Mouse (Mus musculus): ENCODE measurements around the gene Gm21973. TPM values are rescaled to one million over a fixed set of nuclear protein-coding genes. Genes with fewer than 3 reads are reported as not detected.

The Gm21973 gene
- not detected in 2 replicates for polyA plus RNA-seq (2016; fragmentation: Nextera tagmentation; extraction: Ambion mirVana)

- no peaks in the 10 kb centered on the region for H3K9me3 ChIP-seq
- 92% methylated on average over 2 of the region's 2 CpGs for WGBS
- DNase-seq (ENCODE audit: low spot score), result no peak
- H3K4me3 ChIP-seq, result no peak within 1 kb of the TSS
- no peaks in the 10 kb centered on the region for H3K4me1 ChIP-seq
- no peak within 1 kb of the TSS for H3K27ac ChIP-seq (replicated peaks)
- H3K27me3 ChIP-seq (replicated peaks; ENCODE audit: low read depth, poor library complexity, severe bottlenecking), result no peaks in the 10 kb centered on the region
- no peaks in the 10 kb centered on the region for H3K36me3 ChIP-seq (replicated peaks)
Measured at GRCm38 (mm10) chr15:10325080-10325479, at the start of gene Gm21973. TSS of gene Gm21973 (plus strand) at chr15:10325380.

GRCm38 (mm10) chr15:10276386-10276785 lies 48.8 kb upstream of the Gm21973 start:
- Histone ChIP-seq H3K27ac (replicated peaks) (no peak overlapping the region), H3K36me3 (replicated peaks) (no peaks in the 10 kb centered on the region), H3K4me3 (no peak overlapping the region), H3K27me3 (replicated peaks; ENCODE audit: low read depth, poor library complexity, severe bottlenecking) (no peaks in the 10 kb centered on the region), H3K9me3 (no peaks in the 10 kb centered on the region), H3K4me1 (no peaks in the 10 kb centered on the region)
- no peak for DNase-seq (ENCODE audit: low spot score)

- DNase-seq (ENCODE audit: low spot score), result no peak
- no peak overlapping the region for H3K27ac ChIP-seq (replicated peaks)
- H3K4me1 ChIP-seq, result no peaks in the 10 kb centered on the region
- H3K4me3 ChIP-seq, result no peak overlapping the region
- no peaks in the 10 kb centered on the region for H3K27me3 ChIP-seq (replicated peaks; ENCODE audit: low read depth, poor library complexity, severe bottlenecking)
- WGBS, result 78% methylated on average over 4 of the region's 4 CpGs
- H3K36me3 ChIP-seq (replicated peaks), result no peaks in the 10 kb centered on the region
- no peaks in the 10 kb centered on the region for H3K9me3 ChIP-seq
Measured at GRCm38 (mm10) chr15:10277461-10277860, 47.7 kb upstream of the Gm21973 start.

- no peak for DNase-seq (ENCODE audit: low spot score)
- Histone ChIP-seq H3K9me3 (no peaks in the 10 kb centered on the region), H3K27me3 (replicated peaks; ENCODE audit: low read depth, poor library complexity, severe bottlenecking) (no peaks in the 10 kb centered on the region), H3K4me1 (no peaks in the 10 kb centered on the region), H3K27ac (replicated peaks) (no peak overlapping the region), H3K36me3 (replicated peaks) (no peaks in the 10 kb centered on the region), H3K4me3 (no peak overlapping the region)
- WGBS, result 87% methylated on average over 5 of the region's 5 CpGs
Measured at GRCm38 (mm10) chr15:10281546-10281945, 43.6 kb upstream of the Gm21973 start.

GRCm38 (mm10) chr15:10283661-10284060 lies 41.5 kb upstream of the Gm21973 start:
- Histone ChIP-seq H3K27ac (replicated peaks) (no peak overlapping the region), H3K4me3 (no peak overlapping the region), H3K4me1 (no peaks in the 10 kb centered on the region), H3K27me3 (replicated peaks; ENCODE audit: low read depth, poor library complexity, severe bottlenecking) (no peaks in the 10 kb centered on the region), H3K36me3 (replicated peaks) (no peaks in the 10 kb centered on the region), H3K9me3 (no peaks in the 10 kb centered on the region)
- no peak for DNase-seq (ENCODE audit: low spot score)

GRCm38 (mm10) chr15:10296570-10296969 lies 28.6 kb upstream of the Gm21973 start:
- 85% methylated on average over 1 of the region's 1 CpGs for WGBS
- H3K4me3 ChIP-seq, result no peak overlapping the region
- H3K36me3 ChIP-seq (replicated peaks), result no peaks in the 10 kb centered on the region
- H3K27ac ChIP-seq (replicated peaks), result no peak overlapping the region
- H3K4me1 ChIP-seq, result no peaks in the 10 kb centered on the region
- H3K9me3 ChIP-seq, result no peaks in the 10 kb centered on the region
- no peak for DNase-seq (ENCODE audit: low spot score)
- no peaks in the 10 kb centered on the region for H3K27me3 ChIP-seq (replicated peaks; ENCODE audit: low read depth, poor library complexity, severe bottlenecking)

- no peaks in the 10 kb centered on the region for H3K4me1 ChIP-seq
- DNase-seq (ENCODE audit: low spot score), result no peak
- no peak overlapping the region for H3K27ac ChIP-seq (replicated peaks)
- H3K36me3 ChIP-seq (replicated peaks), result no peaks in the 10 kb centered on the region
- H3K9me3 ChIP-seq, result no peaks in the 10 kb centered on the region
- H3K27me3 ChIP-seq (replicated peaks; ENCODE audit: low read depth, poor library complexity, severe bottlenecking), result no peaks in the 10 kb centered on the region
- no peak overlapping the region for H3K4me3 ChIP-seq
- WGBS, result 93% methylated on average over 1 of the region's 1 CpGs
Measured at GRCm38 (mm10) chr15:10298058-10298457, 27.1 kb upstream of the Gm21973 start.

GRCm38 (mm10) chr15:10299467-10299866 lies 25.7 kb upstream of the Gm21973 start:
- no peak overlapping the region for H3K27ac ChIP-seq (replicated peaks)
- H3K4me1 ChIP-seq, result no peaks in the 10 kb centered on the region
- H3K4me3 ChIP-seq, result no peak overlapping the region
- no peaks in the 10 kb centered on the region for H3K9me3 ChIP-seq
- H3K27me3 ChIP-seq (replicated peaks; ENCODE audit: low read depth, poor library complexity, severe bottlenecking), result no peaks in the 10 kb centered on the region
- no peak for DNase-seq (ENCODE audit: low spot score)
- 72% methylated on average over 3 of the region's 3 CpGs for WGBS
- H3K36me3 ChIP-seq (replicated peaks), result no peaks in the 10 kb centered on the region

- Histone ChIP-seq H3K36me3 (replicated peaks) (no peaks in the 10 kb centered on the region), H3K9me3 (no peaks in the 10 kb centered on the region), H3K4me3 (no peak overlapping the region), H3K4me1 (no peaks in the 10 kb centered on the region), H3K27ac (replicated peaks) (no peak overlapping the region), H3K27me3 (replicated peaks; ENCODE audit: low read depth, poor library complexity, severe bottlenecking) (no peaks in the 10 kb centered on the region)
- no peak for DNase-seq (ENCODE audit: low spot score)
- 95% methylated on average over 1 of the region's 1 CpGs for WGBS
Measured at GRCm38 (mm10) chr15:10306461-10306860, 18.7 kb upstream of the Gm21973 start.

GRCm38 (mm10) chr15:10311826-10312225 lies 13.4 kb upstream of the Gm21973 start:
- WGBS, result 86% methylated on average over 5 of the region's 5 CpGs
- no peak for DNase-seq (ENCODE audit: low spot score)
- H3K27ac ChIP-seq (replicated peaks), result no peak overlapping the region

GRCm38 (mm10) chr15:10313522-10314455 lies 11.4 kb upstream of the Gm21973 start:
- no peak overlapping the region for H3K4me3 ChIP-seq
- peak; percentile 25 for DNase-seq (ENCODE audit: low spot score)
- 50% methylated on average over 7 of the region's 7 CpGs for WGBS
- H3K27ac ChIP-seq (replicated peaks), result no peak overlapping the region
- H3K27me3 ChIP-seq (replicated peaks; ENCODE audit: low read depth, poor library complexity, severe bottlenecking), result no peaks in the 10 kb centered on the region
- no peaks in the 10 kb centered on the region for H3K4me1 ChIP-seq
- no peaks in the 10 kb centered on the region for H3K36me3 ChIP-seq (replicated peaks)
- H3K9me3 ChIP-seq, result no peaks in the 10 kb centered on the region

More at GRCm38 (mm10) chr15:10311826-10312225, 13.4 kb upstream of the Gm21973 start:
- Histone ChIP-seq H3K9me3 (no peaks in the 10 kb centered on the region), H3K4me1 (no peaks in the 10 kb centered on the region), H3K4me3 (no peak overlapping the region), H3K36me3 (replicated peaks) (no peaks in the 10 kb centered on the region), H3K27me3 (replicated peaks; ENCODE audit: low read depth, poor library complexity, severe bottlenecking) (no peaks in the 10 kb centered on the region)

- DNase-seq (ENCODE audit: low spot score), result no peak
- 87% methylated on average over 3 of the region's 3 CpGs for WGBS
- H3K36me3 ChIP-seq (replicated peaks), result no peaks in the 10 kb centered on the region
Measured at GRCm38 (mm10) chr15:10330626-10331025, 5.4 kb downstream of the Gm21973 start.

GRCm38 (mm10) chr15:10332566-10332965 lies 7.4 kb downstream of the Gm21973 start:
- Histone ChIP-seq H3K4me3 (no peak overlapping the region), H3K27ac (replicated peaks) (no peak overlapping the region), H3K36me3 (replicated peaks) (no peaks in the 10 kb centered on the region), H3K9me3 (no peaks in the 10 kb centered on the region), H3K27me3 (replicated peaks; ENCODE audit: low read depth, poor library complexity, severe bottlenecking) (no peaks in the 10 kb centered on the region), H3K4me1 (no peaks in the 10 kb centered on the region)
- 88% methylated on average over 1 of the region's 1 CpGs for WGBS
- DNase-seq (ENCODE audit: low spot score), result no peak

More at GRCm38 (mm10) chr15:10330626-10331025, 5.4 kb downstream of the Gm21973 start:
- H3K27me3 ChIP-seq (replicated peaks; ENCODE audit: low read depth, poor library complexity, severe bottlenecking), result no peaks in the 10 kb centered on the region
- no peaks in the 10 kb centered on the region for H3K4me1 ChIP-seq
- H3K27ac ChIP-seq (replicated peaks), result no peak overlapping the region
- no peaks in the 10 kb centered on the region for H3K9me3 ChIP-seq
- no peak overlapping the region for H3K4me3 ChIP-seq
